Mouse (Mus musculus): ENCODE data around the gene Nipa1. TPM values are rescaled to one million over a fixed set of nuclear protein-coding genes. Genes with fewer than 3 reads are reported as not detected.
"Not testable (repeated sequence)": the region's sequence is repeated elsewhere in the genome, so short reads cannot be mapped to it uniquely, and the experiment has no call there.

Gene Nipa1
- polyA plus RNA-seq, 1 experiment from 2014 or later: 10.2 TPM

DNA sequence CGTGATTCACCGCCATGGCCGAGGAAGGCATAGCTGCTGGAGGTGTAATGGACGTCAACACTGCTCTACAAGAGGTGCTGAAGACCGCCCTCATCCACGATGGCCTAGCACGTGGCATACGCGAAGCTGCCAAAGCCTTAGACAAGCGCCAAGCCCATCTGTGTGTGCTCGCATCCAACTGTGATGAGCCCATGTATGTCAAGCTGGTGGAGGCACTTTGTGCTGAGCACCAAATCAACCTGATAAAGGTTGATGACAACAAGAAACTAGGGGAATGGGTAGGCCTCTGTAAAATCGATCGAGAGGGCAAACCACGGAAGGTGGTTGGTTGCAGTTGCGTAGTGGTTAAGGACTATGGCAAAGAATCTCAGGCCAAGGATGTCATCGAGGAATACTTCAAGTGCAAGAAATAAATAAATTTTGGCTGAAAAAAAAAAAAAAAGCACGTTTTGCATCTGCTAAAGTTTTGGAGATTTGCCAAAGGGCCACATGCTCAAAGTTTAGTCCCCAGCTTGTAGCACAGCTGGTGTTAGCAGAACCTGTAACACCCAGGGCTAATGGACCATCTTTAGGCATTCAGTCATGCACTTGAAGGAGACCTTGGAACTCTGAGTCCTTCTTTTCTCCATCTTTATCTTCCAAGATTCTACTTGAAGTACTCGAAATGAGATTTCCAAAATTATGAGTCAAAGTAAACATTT lies 5.6 kb downstream of the Nipa1 start:
- H3K4me3 ChIP-seq (ENCODE audit: low read depth, low read length); H3K4me1 ChIP-seq (ENCODE audit: control insufficient read depth, insufficient read depth, low read length); H3K27me3 ChIP-seq (ENCODE audit: control insufficient read depth, insufficient read depth, low read length); H3K27ac ChIP-seq (ENCODE audit: low read depth, low read length); DNase-seq (ENCODE audit: low spot score, missing footprints); ATAC-seq (ENCODE audit: low FRiP score); H3K9me3 ChIP-seq (ENCODE audit: control insufficient read depth, low read length); H3K36me3 ChIP-seq (ENCODE audit: control insufficient read depth, insufficient read depth, low read length); H3K4me2 ChIP-seq; H3K9ac ChIP-seq (ENCODE audit: low read length): not testable (repeated sequence)
- WGBS: 85% methylated on average over 6 of the region's 18 CpGs

DNA sequence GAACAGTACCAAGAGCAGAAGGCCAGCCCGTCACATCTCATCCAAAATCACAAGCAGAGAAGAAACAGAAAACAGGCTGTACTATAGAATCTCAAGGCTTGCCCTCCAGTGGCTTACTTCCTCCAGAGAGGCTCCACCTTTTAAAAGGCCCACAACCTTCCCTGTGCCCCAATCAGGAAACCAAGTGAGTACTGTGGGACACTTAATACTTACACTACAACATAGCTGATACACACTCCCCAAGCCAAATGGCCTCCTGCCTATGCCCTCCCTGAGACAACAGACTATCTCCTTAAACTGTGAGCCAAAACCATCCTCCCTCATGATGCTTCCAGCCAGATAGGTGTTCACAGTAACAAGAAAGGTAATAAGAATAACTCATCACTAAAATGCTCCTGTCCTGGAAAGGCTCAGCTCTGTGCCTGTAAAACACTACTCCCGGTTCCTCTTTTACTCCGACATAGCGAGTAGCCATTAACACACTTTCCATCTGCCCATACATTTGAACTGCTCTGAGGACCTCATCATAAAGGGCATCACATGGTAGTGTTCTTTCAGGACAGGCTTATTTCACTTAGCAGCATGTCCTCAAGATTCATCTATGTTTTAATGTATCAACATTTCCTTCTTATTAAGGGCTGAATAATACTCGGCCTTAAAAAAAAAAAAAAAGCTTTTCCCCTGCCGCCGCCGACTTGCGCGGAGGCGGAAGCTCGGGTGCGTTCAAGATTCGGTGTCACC lies 6.3 kb downstream of the Nipa1 start:
- Histone ChIP-seq H3K4me3 (ENCODE audit: low read depth, low read length) (no peak overlapping the region), H3K27me3 (ENCODE audit: control insufficient read depth, insufficient read depth, low read length) (no peaks in the 10 kb centered on the region), H3K4me2 (no peak overlapping the region), H3K9me3 (ENCODE audit: control insufficient read depth, low read length) (no peaks in the 10 kb centered on the region), H3K36me3 (ENCODE audit: control insufficient read depth, insufficient read depth, low read length) (no peaks in the 10 kb centered on the region), H3K27ac (ENCODE audit: low read depth, low read length) (no peak overlapping the region), H3K4me1 (ENCODE audit: control insufficient read depth, insufficient read depth, low read length) (no peaks in the 10 kb centered on the region), H3K9ac (ENCODE audit: low read length) (no peak overlapping the region)
- no peak for ATAC-seq (ENCODE audit: low FRiP score)
- WGBS: 95% methylated on average over 14 of the region's 14 CpGs
- DNase-seq (ENCODE audit: low spot score, missing footprints): no peak

DNA sequence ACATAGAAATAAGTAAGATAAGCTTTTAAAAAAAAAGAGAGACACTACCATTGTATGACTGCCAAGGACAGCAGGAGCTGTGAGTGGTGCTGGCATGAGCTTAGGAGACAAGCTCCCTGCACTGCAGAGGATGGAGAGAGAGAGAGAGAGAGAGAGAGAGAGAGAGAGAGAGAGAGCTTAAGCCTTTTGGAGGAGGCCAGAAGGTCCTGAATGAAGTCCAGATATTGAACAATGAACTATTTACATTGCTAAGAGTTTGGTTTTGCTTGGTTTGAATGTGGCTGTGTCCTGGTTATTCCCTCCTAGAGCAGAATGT lies 8.8 kb downstream of the Nipa1 start:
- Histone ChIP-seq H3K9me3 (ENCODE audit: control insufficient read depth, low read length) (no peaks in the 10 kb centered on the region), H3K36me3 (ENCODE audit: control insufficient read depth, insufficient read depth, low read length) (no peaks in the 10 kb centered on the region), H3K27ac (ENCODE audit: low read depth, low read length) (no peak overlapping the region), H3K27me3 (ENCODE audit: control insufficient read depth, insufficient read depth, low read length) (no peaks in the 10 kb centered on the region), H3K4me3 (ENCODE audit: low read depth, low read length) (no peak overlapping the region), H3K4me2 (no peak overlapping the region), H3K9ac (ENCODE audit: low read length) (no peak overlapping the region), H3K4me1 (ENCODE audit: control insufficient read depth, insufficient read depth, low read length) (no peaks in the 10 kb centered on the region)
- ATAC-seq (ENCODE audit: low FRiP score) (no peak), DNase-seq (ENCODE audit: low spot score, missing footprints) (no peak)

DNA sequence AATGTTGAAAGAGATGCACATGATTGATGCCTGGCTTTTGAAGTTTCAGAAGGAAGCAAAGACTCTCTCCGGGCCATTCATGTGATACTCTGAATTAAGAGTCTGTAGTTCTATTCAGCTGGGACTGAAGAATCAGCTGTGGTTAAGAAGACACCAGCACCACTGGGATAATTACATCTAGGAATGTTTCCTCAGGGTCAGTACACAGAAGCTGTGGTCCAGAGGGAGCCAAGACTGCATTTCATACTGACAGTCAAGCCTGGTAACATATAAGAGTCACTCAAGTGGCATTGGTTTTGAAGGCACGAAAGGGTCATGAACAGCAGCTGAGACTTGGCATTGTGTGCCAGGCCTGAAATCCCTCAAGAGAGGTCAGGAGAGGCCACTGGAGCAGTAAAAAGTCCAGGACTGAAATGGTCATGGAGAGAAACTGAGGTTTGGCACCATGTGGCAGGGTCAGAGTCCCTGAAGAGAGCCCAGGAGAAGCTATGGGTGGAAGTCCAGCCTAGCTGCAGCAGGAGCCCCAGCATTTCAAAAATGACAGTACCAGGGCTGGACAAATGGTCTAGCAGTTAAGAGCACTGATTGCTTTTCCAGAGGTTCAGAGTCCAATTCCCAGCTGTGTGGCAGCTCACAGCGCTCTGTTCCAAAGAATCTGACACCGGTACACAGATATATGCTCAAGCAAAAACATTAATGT lies 9.3 kb downstream of the Nipa1 start:
- Histone ChIP-seq H3K27me3 (ENCODE audit: control insufficient read depth, insufficient read depth, low read length) (no peaks in the 10 kb centered on the region), H3K4me1 (ENCODE audit: control insufficient read depth, insufficient read depth, low read length) (no peaks in the 10 kb centered on the region), H3K36me3 (ENCODE audit: control insufficient read depth, insufficient read depth, low read length) (no peaks in the 10 kb centered on the region), H3K4me3 (ENCODE audit: low read depth, low read length) (no peak overlapping the region), H3K9ac (ENCODE audit: low read length) (no peak overlapping the region), H3K27ac (ENCODE audit: low read depth, low read length) (no peak overlapping the region), H3K9me3 (ENCODE audit: control insufficient read depth, low read length) (no peaks in the 10 kb centered on the region), H3K4me2 (no peak overlapping the region)
- ATAC-seq (ENCODE audit: low FRiP score) (no peak), DNase-seq (ENCODE audit: low spot score, missing footprints) (no peak)
- 91% methylated on average over 4 of the region's 4 CpGs for WGBS

DNA sequence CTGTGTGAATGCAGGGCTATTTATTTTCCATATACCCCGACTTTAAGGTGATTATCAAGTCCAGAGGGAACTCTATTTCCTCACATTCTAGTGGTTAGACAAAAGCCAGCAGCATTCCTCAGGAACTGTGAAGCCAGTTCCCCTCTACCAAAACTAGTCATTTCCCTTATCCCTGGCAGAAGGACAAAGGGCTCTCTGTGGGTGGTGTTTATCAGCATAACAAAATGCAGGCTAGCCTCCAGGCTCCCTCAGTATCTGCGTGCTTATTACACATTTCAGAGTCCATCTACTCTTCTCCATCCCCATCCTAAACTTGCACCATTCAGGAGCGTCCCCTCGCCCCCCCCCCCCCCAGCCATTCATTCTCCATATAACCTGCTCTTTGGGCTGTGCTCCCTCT lies 20.8 kb downstream of the Nipa1 start:
- H3K9ac ChIP-seq (ENCODE audit: low read length): no peak overlapping the region
- H3K36me3 ChIP-seq (ENCODE audit: control insufficient read depth, insufficient read depth, low read length): no peaks in the 10 kb centered on the region
- DNase-seq (ENCODE audit: low spot score, missing footprints) (peak; percentile 76), ATAC-seq (ENCODE audit: low FRiP score) (no peak)
- H3K4me3 ChIP-seq (ENCODE audit: low read depth, low read length): no peak overlapping the region
- no peak overlapping the region for H3K4me2 ChIP-seq
- no peaks in the 10 kb centered on the region for H3K27me3 ChIP-seq (ENCODE audit: control insufficient read depth, insufficient read depth, low read length)
- H3K27ac ChIP-seq (ENCODE audit: low read depth, low read length): no peak overlapping the region; the same call in 1 of the 2 replicates
- H3K9me3 ChIP-seq (ENCODE audit: control insufficient read depth, low read length): no peaks in the 10 kb centered on the region
- 7% methylated on average over 4 of the region's 4 CpGs for WGBS
- peaks cover 7% of the 10 kb centered on the region for H3K4me1 ChIP-seq (ENCODE audit: control insufficient read depth, insufficient read depth, low read length)

DNA sequence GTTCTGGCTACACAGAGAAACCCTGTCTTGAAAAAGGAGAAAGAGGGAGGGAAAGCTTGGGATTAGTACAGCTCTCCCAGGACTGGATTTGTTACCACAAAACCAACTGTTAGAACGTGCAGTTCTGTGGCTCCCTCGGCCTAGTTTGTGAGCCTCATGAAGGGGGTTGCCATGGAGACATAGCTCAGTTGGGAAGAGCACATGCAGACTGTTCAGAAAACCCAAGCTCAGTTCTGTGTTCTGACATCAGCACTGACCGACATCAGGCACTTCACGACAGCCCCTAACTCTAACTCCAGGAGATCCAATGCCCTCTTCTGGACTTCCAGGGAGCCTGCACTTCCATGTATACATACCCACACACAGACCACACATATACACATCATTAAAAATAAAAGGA lies 24.7 kb downstream of the Nipa1 start:
- Histone ChIP-seq H3K4me1 (ENCODE audit: control insufficient read depth, insufficient read depth, low read length) (peaks cover 7% of the 10 kb centered on the region), H3K9ac (ENCODE audit: low read length) (no peak overlapping the region), H3K36me3 (ENCODE audit: control insufficient read depth, insufficient read depth, low read length) (no peaks in the 10 kb centered on the region), H3K9me3 (ENCODE audit: control insufficient read depth, low read length) (no peaks in the 10 kb centered on the region), H3K27ac (ENCODE audit: low read depth, low read length) (no peak overlapping the region), H3K4me3 (ENCODE audit: low read depth, low read length) (no peak overlapping the region), H3K27me3 (ENCODE audit: control insufficient read depth, insufficient read depth, low read length) (no peaks in the 10 kb centered on the region), H3K4me2 (no peak overlapping the region)
- 30% methylated on average over 4 of the region's 4 CpGs for WGBS
- ATAC-seq (ENCODE audit: low FRiP score): peak; percentile 70
- DNase-seq (ENCODE audit: low spot score, missing footprints): no peak

DNA sequence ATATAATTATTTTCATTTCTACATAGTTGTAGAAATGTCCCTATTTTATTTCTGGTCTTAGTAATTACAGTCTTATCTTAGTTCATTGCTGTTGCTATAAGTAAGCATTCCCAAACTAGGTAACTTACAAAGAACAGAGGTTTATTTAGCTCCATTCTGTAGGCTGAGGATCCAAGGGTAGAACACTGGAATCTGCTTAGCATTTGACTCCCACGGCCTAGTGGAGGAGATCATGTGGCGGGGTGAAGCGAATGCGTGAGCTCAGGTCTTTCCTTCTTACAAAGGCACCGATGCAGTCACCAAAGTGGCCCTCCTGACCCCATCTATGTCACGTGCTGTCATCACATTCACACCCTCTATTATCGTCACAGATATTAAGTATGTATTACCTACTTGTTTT lies 27.9 kb downstream of the Nipa1 start:
- no peak overlapping the region for H3K9ac ChIP-seq (ENCODE audit: low read length)
- no peak overlapping the region for H3K4me3 ChIP-seq (ENCODE audit: low read depth, low read length)
- H3K4me1 ChIP-seq (ENCODE audit: control insufficient read depth, insufficient read depth, low read length): no peaks in the 10 kb centered on the region
- H3K9me3 ChIP-seq (ENCODE audit: control insufficient read depth, low read length): no peaks in the 10 kb centered on the region
- H3K27ac ChIP-seq (ENCODE audit: low read depth, low read length): no peak overlapping the region
- H3K36me3 ChIP-seq (ENCODE audit: control insufficient read depth, insufficient read depth, low read length): no peaks in the 10 kb centered on the region
- H3K4me2 ChIP-seq: no peak overlapping the region
- no peaks in the 10 kb centered on the region for H3K27me3 ChIP-seq (ENCODE audit: control insufficient read depth, insufficient read depth, low read length)
- no peak for ATAC-seq (ENCODE audit: low FRiP score)
- WGBS: 91% methylated on average over 7 of the region's 7 CpGs
- DNase-seq (ENCODE audit: low spot score, missing footprints): no peak

DNA sequence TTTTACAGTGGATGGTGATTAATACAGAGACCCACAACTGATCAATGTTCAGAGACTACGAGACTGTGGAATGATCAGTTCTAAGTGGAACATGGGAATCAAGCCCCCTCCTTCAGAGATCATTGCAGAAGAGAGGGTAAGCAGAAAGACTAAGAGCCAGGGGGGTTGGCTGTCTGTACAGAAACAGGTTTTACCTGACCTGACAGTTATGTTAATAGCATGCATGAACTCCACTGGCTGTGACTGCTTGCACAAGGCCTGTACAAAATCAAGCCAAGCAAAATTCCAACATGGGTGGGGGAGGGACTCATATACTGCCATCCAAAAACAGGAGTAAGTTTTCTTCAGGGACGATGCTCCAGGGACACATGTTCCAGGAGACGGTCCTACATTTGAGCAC lies 28.6 kb downstream of the Nipa1 start:
- Histone ChIP-seq H3K36me3 (ENCODE audit: control insufficient read depth, insufficient read depth, low read length) (no peaks in the 10 kb centered on the region), H3K27ac (ENCODE audit: low read depth, low read length) (no peak overlapping the region), H3K9me3 (ENCODE audit: control insufficient read depth, low read length) (no peaks in the 10 kb centered on the region), H3K4me1 (ENCODE audit: control insufficient read depth, insufficient read depth, low read length) (no peaks in the 10 kb centered on the region), H3K9ac (ENCODE audit: low read length) (no peak overlapping the region), H3K4me2 (no peak overlapping the region), H3K27me3 (ENCODE audit: control insufficient read depth, insufficient read depth, low read length) (no peaks in the 10 kb centered on the region), H3K4me3 (ENCODE audit: low read depth, low read length) (no peak overlapping the region)
- ATAC-seq (ENCODE audit: low FRiP score) (no peak), DNase-seq (ENCODE audit: low spot score, missing footprints) (no peak)
- 96% methylated on average over 3 of the region's 3 CpGs for WGBS

DNA sequence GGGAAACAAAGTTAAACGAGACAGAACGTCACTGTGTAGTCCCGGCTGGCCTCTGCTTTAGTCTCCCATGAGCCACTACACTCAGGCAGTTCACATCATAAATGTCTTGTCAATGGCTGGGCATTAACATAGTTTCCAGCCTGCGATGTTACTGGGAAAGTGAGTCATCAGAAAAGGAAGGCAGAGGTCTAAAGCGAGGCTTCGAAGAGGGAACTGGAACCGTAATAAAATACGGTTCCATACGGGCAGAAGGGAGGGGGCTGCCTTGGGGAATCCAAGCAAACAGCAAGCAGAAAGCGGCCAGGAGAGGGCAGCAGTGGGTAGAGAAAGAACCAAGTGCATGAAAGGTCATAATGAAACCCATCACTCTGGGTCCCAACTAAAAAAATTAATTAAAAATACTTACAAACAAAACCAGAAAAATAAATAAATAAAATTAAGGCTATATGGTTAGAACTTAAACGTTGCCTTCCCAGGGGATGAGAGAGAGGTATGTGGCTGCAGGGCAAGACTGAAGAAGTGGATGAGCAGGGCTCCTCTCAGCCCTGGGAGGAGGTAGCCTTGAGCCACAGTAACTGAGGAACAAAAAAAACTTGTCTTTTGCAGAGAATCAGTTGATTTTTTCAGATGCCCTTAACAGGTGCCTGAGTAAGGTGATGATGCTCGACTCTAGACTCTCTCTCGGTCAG lies 33.1 kb downstream of the Nipa1 start:
- WGBS: 43% methylated on average over 13 of the region's 13 CpGs
- Histone ChIP-seq H3K27ac (ENCODE audit: low read depth, low read length) (no peak overlapping the region), H3K36me3 (ENCODE audit: control insufficient read depth, insufficient read depth, low read length) (no peaks in the 10 kb centered on the region), H3K9ac (ENCODE audit: low read length) (no peak overlapping the region), H3K4me3 (ENCODE audit: low read depth, low read length) (no peak overlapping the region), H3K4me2 (no peak overlapping the region), H3K9me3 (ENCODE audit: control insufficient read depth, low read length) (no peaks in the 10 kb centered on the region), H3K27me3 (ENCODE audit: control insufficient read depth, insufficient read depth, low read length) (no peaks in the 10 kb centered on the region), H3K4me1 (ENCODE audit: control insufficient read depth, insufficient read depth, low read length) (no peaks in the 10 kb centered on the region)
- DNase-seq (ENCODE audit: low spot score, missing footprints) (peak; percentile 94), ATAC-seq (ENCODE audit: low FRiP score) (peak; percentile 80)
